Mouse (Mus musculus) testis, adult 2 months (tissue): ENCODE measurements around the gene Tceanc.
A peak's percentile ranks its signal among the peaks of the same experiment; 100 is the strongest.

Source experiments
- CTCF ChIP-seq: fragments of 200-500 bp; IDR thresholded peaks from 2 replicates; pipeline ENCODE4 v1.5.1; 2012; ENCODE audit warnings: low read depth, mild to moderate bottlenecking, inconsistent platforms, low read length, moderate library complexity; ENCODE audit not compliant: control insufficient read depth, insufficient read depth, insufficient replicate concordance
- POLR2A ChIP-seq: fragments of 200-500 bp; IDR thresholded peaks from 2 replicates; pipeline ENCODE4 v1.6.1; 2012; ENCODE audit warnings: low read depth, mild to moderate bottlenecking, inconsistent platforms, low read length, moderate library complexity; ENCODE audit not compliant: control insufficient read depth

GRCm38 (mm10) chrX:166479365-166479983 is 38.9 kb downstream of the Tceanc start, which contains the start of gene Rab9:
- TF ChIP-seq POLR2A (peak; percentile 52), CTCF (no peak)
